Mouse (Mus musculus) layer of hippocampus, postnatal 14 days (tissue): ENCODE results near the gene Stn1. TPM values are rescaled to one million over a fixed set of nuclear protein-coding genes. Genes with fewer than 3 reads are reported as not detected.

Experiments used
- DNase-seq, 2 experiments: peaks; one replicate each; pipeline ENCODE4 v3.0.0; 2021 to 2022; ENCODE audit warnings: low spot score in 2 of 2, mixed read lengths in 1 of 2
- total RNA-seq, 2 experiments: library from RNA; stranded (reverse); gene quantifications; 2 replicates each; pipeline ENCODE4 v1.2.3; 2021

Gene Stn1
- total RNA-seq, 2 experiments from 2014 or later, result 18.5 to 21.1 TPM

- DNase-seq, result peak in 1 of 2 experiments; percentile 29
Measured at GRCm38 (mm10) chr19:47454167-47455000, 82.9 kb downstream of the Stn1 start.

GRCm38 (mm10) chr19:47453352-47453751, 84.0 kb downstream of the Stn1 start:
- no peak for DNase-seq

GRCm38 (mm10) chr19:47452682-47453081, 84.6 kb downstream of the Stn1 start:
- no peak for DNase-seq

- DNase-seq, result no peak
Measured at GRCm38 (mm10) chr19:47452211-47452610, 85.1 kb downstream of the Stn1 start.

- no peak for DNase-seq
Measured at GRCm38 (mm10) chr19:47451476-47452113, 85.7 kb downstream of the Stn1 start.

Other genes starting within 250 kb of the Stn1 start
- gene Sh3pxd2a, start 73.1 kb downstream of the Stn1 start, total RNA-seq, result 10 to 100 TPM; 36.0 to 38.7 TPM
- 10 to 100 TPM; 56.5 to 60.7 TPM for gene Slk, start 42.2 kb upstream of the Stn1 start, total RNA-seq
- under 1 TPM; 0.16 to 0.19 TPM for gene Col17a1, start 154.6 kb upstream of the Stn1 start, total RNA-seq
- gene Sfr1, start 194.2 kb upstream of the Stn1 start, total RNA-seq, result 100 to 1,000 TPM in 1 of 2 experiments, 10 to 100 TPM in 1; 98.3 to 110 TPM